ENCODE assay signal across 8 mouse cellular contexts in the genomic region with DNA sequence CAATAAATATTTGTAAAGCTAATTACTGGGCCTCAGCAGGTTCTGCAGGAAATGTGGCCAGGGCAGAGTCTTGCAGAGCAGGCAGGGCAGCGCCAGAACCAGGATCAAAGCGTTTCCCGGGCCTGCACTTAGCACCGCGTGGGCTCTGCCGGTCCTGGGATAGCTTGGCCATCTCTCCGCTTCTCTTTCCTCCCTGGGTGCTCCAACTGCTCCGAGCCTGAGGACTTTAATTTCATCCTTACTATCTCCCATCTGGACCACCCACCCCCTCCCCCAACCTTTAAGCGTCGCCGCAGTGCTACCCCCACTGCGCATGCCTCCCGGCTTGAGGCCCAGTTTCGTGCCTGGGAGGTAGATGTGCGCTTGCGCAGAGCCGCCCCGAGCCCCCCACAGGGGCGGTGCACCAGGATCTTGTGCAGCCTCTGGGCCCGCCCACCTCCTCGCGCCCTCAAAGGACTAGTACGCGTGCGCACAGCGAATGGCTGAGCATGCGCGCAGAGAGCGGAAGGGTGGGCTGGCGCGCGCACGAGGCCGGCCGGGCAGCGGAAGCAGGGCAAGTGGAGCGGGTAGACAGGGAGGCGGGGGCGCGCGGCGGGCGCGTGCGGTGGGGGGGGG. TPM values are rescaled to one million over a fixed set of nuclear protein-coding genes. Genes with fewer than 3 reads are reported as not detected.
DNase-seq lines count a peak whose midpoint lies in the region; ATAC-seq and TF ChIP-seq lines count a peak whose summit lies in the region.

TSS of gene Smarca4 (plus strand) at position 553 of the 615 bp plus-strand sequence.

- peak in 1 of 2 experiments; percentile 76; a peak in 2 of 4 replicates for TF ChIP-seq EP300 in MEL (IDR thresholded peaks at IDR 0.05; ENCODE audit: low read depth in 1 of 2, low read length in 2 of 2)

- peak within 1 kb of the TSS; percentile 89 for H3K27ac ChIP-seq in MEL (ENCODE audit: control insufficient read depth, low read depth, low read length)
- peak within 1 kb of the TSS; percentile 94 for H3K27ac ChIP-seq in cerebellum, adult 2 months (ENCODE audit: insufficient read depth, low read length)
- H3K27ac ChIP-seq in forebrain, postnatal 0 days (ENCODE audit: low read depth, low read length), result peak within 1 kb of the TSS; percentile 99
- H3K27ac ChIP-seq in lung, embryonic 15.5 days, result peak within 1 kb of the TSS; percentile 98

- ATAC-seq in forebrain, postnatal 0 days, result peak; percentile 96
- peak; percentile 96 for ATAC-seq in lung, embryonic 15.5 days (ENCODE audit: borderline replicate concordance, extremely low read depth, low FRiP score, low TSS enrichment)

- H3K9ac ChIP-seq in MEL (ENCODE audit: control insufficient read depth, low read depth, low read length, poor library complexity, severe bottlenecking), result peak within 1 kb of the TSS; percentile 88
- H3K9ac ChIP-seq in forebrain, postnatal 0 days, result peak within 1 kb of the TSS; percentile 99
- peak within 1 kb of the TSS; percentile 83 for H3K9ac ChIP-seq in lung, embryonic 15.5 days

- 1% methylated on average over 32 of the region's 45 CpGs for WGBS in cerebellum, adult 2 months
- WGBS in forebrain, postnatal 0 days, result 3% methylated on average over 45 of the region's 45 CpGs
- under 1% methylated on average over 26 of the region's 45 CpGs for WGBS in lung, embryonic 15.5 days

- H3K4me3 ChIP-seq in MEL (ENCODE audit: control insufficient read depth in 1 of 2, insufficient read depth in 1 of 2, low read depth in 2 of 2, low read length in 2 of 2), result peak within 1 kb of the TSS; percentile 80 to 87
- peak within 1 kb of the TSS; percentile 83 for H3K4me3 ChIP-seq in cerebellum, adult 2 months (replicated peaks; ENCODE audit: insufficient read depth, low read depth, low read length)
- H3K4me3 ChIP-seq in forebrain, postnatal 0 days (ENCODE audit: low read depth, low read length), result peak within 1 kb of the TSS; percentile 74
- peak within 1 kb of the TSS; percentile 81 for H3K4me3 ChIP-seq in lung, embryonic 15.5 days

- peak within 1 kb of the TSS; percentile 75 for H3K4me2 ChIP-seq in forebrain, postnatal 0 days (ENCODE audit: low read depth)
- H3K4me2 ChIP-seq in lung, embryonic 15.5 days, result peak within 1 kb of the TSS; percentile 79

- DNase-seq in MEL (ENCODE audit: low read depth, low spot score), result peak; percentile 100
- DNase-seq in cerebellum, adult 2 months, result peak; percentile 100
- DNase-seq in forebrain, postnatal 0 days, result peak; percentile 100
- DNase-seq in heart, postnatal 4 days, result peak; percentile 100
- DNase-seq in layer of hippocampus, adult 8-10 months (ENCODE audit: low spot score in 2 of 2), result peak; percentile 99 to 100
- DNase-seq in ovary, adult 18-20 months (ENCODE audit: low spot score), result peak; percentile 100
- DNase-seq in thymus, postnatal 0 days (ENCODE audit: low spot score), result peak; percentile 100

- peaks cover 13 to 24% of the 10 kb centered on the region in 2 experiments for H3K4me1 ChIP-seq in MEL (ENCODE audit: control insufficient read depth in 1 of 2, insufficient read depth in 2 of 2, low read length in 2 of 2)
- peaks cover 9% of the 10 kb centered on the region for H3K4me1 ChIP-seq in cerebellum, adult 2 months (ENCODE audit: control insufficient read depth, insufficient read depth, low read length)
- peaks cover 27% of the 10 kb centered on the region for H3K4me1 ChIP-seq in forebrain, postnatal 0 days (ENCODE audit: insufficient read depth)
- peaks cover 19% of the 10 kb centered on the region for H3K4me1 ChIP-seq in lung, embryonic 15.5 days

- TF ChIP-seq POLR2A in MEL (IDR thresholded peaks at IDR 0.05; ENCODE audit: control insufficient read depth in 1 of 2, insufficient read depth in 1 of 2, low read depth in 1 of 2, low read length in 2 of 2, poor library complexity in 1 of 2), result peak; percentile 99
- TF ChIP-seq POLR2A in cerebellum, adult 2 months (IDR thresholded peaks at IDR 0.05; ENCODE audit: borderline replicate concordance, insufficient read depth, low read length), result peak; percentile 82; the same call in 1 of the 2 replicates

- 0 out of 6 replicates have a peak, but pooled peaks of 1 of the 3 experiments have one; percentile 8 for TF ChIP-seq CTCF in MEL (IDR thresholded peaks at IDR 0.05 in 2 of 3, conservative IDR thresholded peaks at IDR 0.05 in 1 of 3; ENCODE audit: control insufficient read depth in 1 of 3, insufficient read depth in 1 of 3, low read depth in 2 of 3, low read length in 3 of 3, poor library complexity in 1 of 3, severe bottlenecking in 1 of 3)
- TF ChIP-seq CTCF in cerebellum, adult 2 months (IDR thresholded peaks at IDR 0.05; ENCODE audit: borderline replicate concordance, insufficient read depth, low read depth, low read length), result no peak
- TF ChIP-seq CTCF in forebrain, postnatal 0 days (IDR thresholded peaks at IDR 0.05; ENCODE audit: low read depth), result no peak

- H3K27me3 ChIP-seq in MEL (ENCODE audit: control insufficient read depth in 1 of 2, insufficient read depth in 2 of 2, low read length in 2 of 2), result no peaks in the 10 kb centered on the region
- no peaks in the 10 kb centered on the region for H3K27me3 ChIP-seq in cerebellum, adult 2 months (ENCODE audit: control insufficient read depth, insufficient read depth, low read length)
- H3K27me3 ChIP-seq in forebrain, postnatal 0 days (ENCODE audit: insufficient read depth, low read length), result no peaks in the 10 kb centered on the region
- H3K27me3 ChIP-seq in lung, embryonic 15.5 days, result no peaks in the 10 kb centered on the region

- peaks cover 13 to 39% of the 10 kb centered on the region in 2 experiments for H3K36me3 ChIP-seq in MEL (ENCODE audit: control insufficient read depth in 1 of 2, insufficient read depth in 2 of 2, low read length in 2 of 2)
- H3K36me3 ChIP-seq in forebrain, postnatal 0 days (ENCODE audit: insufficient read depth), result no peaks in the 10 kb centered on the region
- H3K36me3 ChIP-seq in lung, embryonic 15.5 days, result no peaks in the 10 kb centered on the region

- H3K9me3 ChIP-seq in MEL (replicated peaks; ENCODE audit: insufficient read depth, low read length), result no peaks in the 10 kb centered on the region
- no peaks in the 10 kb centered on the region for H3K9me3 ChIP-seq in forebrain, postnatal 0 days (ENCODE audit: low read length)
- no peaks in the 10 kb centered on the region for H3K9me3 ChIP-seq in lung, embryonic 15.5 days

- H3K79me2 ChIP-seq in MEL (ENCODE audit: control insufficient read depth, insufficient read depth, low read length, poor library complexity), result peaks cover 47% of the 10 kb centered on the region

- TF ChIP-seq RAD21 in MEL (IDR thresholded peaks at IDR 0.05; ENCODE audit: low read depth, low read length), result no peak

TF ChIP-seq in MEL, 35 proteins besides CTCF, POLR2A, EP300 and RAD21 (continues in another document):
- peak; percentile 85 for TF ChIP-seq HCFC1 (IDR thresholded peaks at IDR 0.05; ENCODE audit: low read depth, low read length)
- peak; percentile 91 for TF ChIP-seq CHD2 (IDR thresholded peaks at IDR 0.05; ENCODE audit: low read length)
- peak; percentile 87; the same call in 1 of the 2 replicates for TF ChIP-seq POLR2AphosphoS5 (IDR thresholded peaks at IDR 0.05; ENCODE audit: borderline replicate concordance, low read depth, low read length)
- TF ChIP-seq TBP (IDR thresholded peaks at IDR 0.05; ENCODE audit: low read depth, low read length), result peak; percentile 97
- no peak for TF ChIP-seq MAFK (IDR thresholded peaks at IDR 0.05; ENCODE audit: borderline replicate concordance, low read depth, low read length)
- TF ChIP-seq MYB (IDR thresholded peaks at IDR 0.05; ENCODE audit: low read depth, low read length), result no peak
- peak; percentile 78 for TF ChIP-seq USF1 (IDR thresholded peaks at IDR 0.05; ENCODE audit: low read depth, low read length)
- TF ChIP-seq POLR2AphosphoS2 (IDR thresholded peaks at IDR 0.05; ENCODE audit: low read length), result peak; percentile 99
- peak; percentile 86 for TF ChIP-seq GATA1 (IDR thresholded peaks at IDR 0.05; ENCODE audit: low read depth, low read length)
- TF ChIP-seq MYC (IDR thresholded peaks at IDR 0.05; ENCODE audit: low read depth, low read length), result peak; percentile 97
- TF ChIP-seq MEF2A (IDR thresholded peaks at IDR 0.05; ENCODE audit: extremely low read depth, insufficient replicate concordance, low read depth, low read length, poor library complexity, severe bottlenecking), result 0 out of 2 replicates have a peak, but pooled peaks have one; percentile 4
- no peak for TF ChIP-seq ZKSCAN1 (IDR thresholded peaks at IDR 0.05; ENCODE audit: low read depth, low read length)
- TF ChIP-seq CHD1 (IDR thresholded peaks at IDR 0.05; ENCODE audit: low read depth, low read length), result no peak
- peak; percentile 82 for TF ChIP-seq MAX (IDR thresholded peaks at IDR 0.05; ENCODE audit: low read length)
- TF ChIP-seq ETS1 (IDR thresholded peaks at IDR 0.05; ENCODE audit: low read depth, low read length), result peak; percentile 86
- TF ChIP-seq USF2 (IDR thresholded peaks at IDR 0.05; ENCODE audit: borderline replicate concordance in 1 of 2, insufficient read depth in 1 of 2, low read depth in 1 of 2, low read length in 2 of 2), result no peak
- TF ChIP-seq ZC3H11A (IDR thresholded peaks at IDR 0.05; ENCODE audit: low read depth, low read length), result no peak
- no peak for TF ChIP-seq GABPA (IDR thresholded peaks at IDR 0.05; ENCODE audit: low read depth, low read length)
- TF ChIP-seq BHLHE40 (IDR thresholded peaks at IDR 0.05; ENCODE audit: borderline replicate concordance, low read depth, low read length), result peak; percentile 72; the same call in 1 of the 2 replicates
- TF ChIP-seq E2F4 (IDR thresholded peaks at IDR 0.05; ENCODE audit: borderline replicate concordance, low read depth, low read length), result no peak
- peak; percentile 94 for TF ChIP-seq MXI1 (IDR thresholded peaks at IDR 0.05; ENCODE audit: low read depth, low read length)
- no peak; the same call in 1 of the 2 replicates for TF ChIP-seq KAT2A (conservative IDR thresholded peaks at IDR 0.05; ENCODE audit: low read depth, low read length)
- peak; percentile 90 for TF ChIP-seq TCF12 (IDR thresholded peaks at IDR 0.05; ENCODE audit: low read depth, low read length)

RNA-seq across cellular contexts. Expression of gene Smarca4, which starts in this region (rescaled TPM):
- total RNA-seq in MEL (2012; rRNA removed), result 249 and 263 TPM in 2 replicates
- 100 to 1,000 TPM in 1 of 2 experiments, 10 to 100 TPM in 1; 71.4 to 381 TPM for polyA plus RNA-seq in MEL (2012; ENCODE audit: insufficient read depth in 1 of 2, insufficient read length in 2 of 2, low read depth in 1 of 2, low replicate concordance in 2 of 2, missing spikeins in 1 of 2)
- polyA plus RNA-seq in cerebellum, adult 2 months (2012; rRNA removed), result 88.8 and 96.7 TPM in 2 replicates
- 162 and 180 TPM in 2 replicates for total RNA-seq in forebrain, postnatal 0 days (2014; rRNA removed)
- 76.2 and 92.5 TPM in 2 replicates for polyA plus RNA-seq in forebrain, postnatal 0 days (2015; fragmentation: Nextera tagmentation; extraction: Ambion mirVana)
- 10 to 100 TPM; 74.5 to 80.1 TPM for total RNA-seq in heart, postnatal 4 days (2021)
- total RNA-seq in layer of hippocampus, adult 8-10 months (2022), result 100 to 1,000 TPM in 3 of 4 experiments, 10 to 100 TPM in 1; 96.5 to 108 (median 103) TPM
- 74.6 and 83.2 TPM in 2 replicates for polyA plus RNA-seq in lung, embryonic 15.5 days (2015; fragmentation: Nextera tagmentation; extraction: Ambion mirVana)
- polyA plus RNA-seq in thymus, postnatal 0 days (2015; fragmentation: Nextera tagmentation; extraction: Ambion mirVana), result 62.3 and 71.5 TPM in 2 replicates

Comparison
In these comparisons a context has a peak if more than half of its experiments do, and no peak if none do; other contexts are left out.
1. Peak in every context shown above with its lines: DNase-seq, ATAC-seq, H3K4me3 ChIP-seq and H3K27ac ChIP-seq.